Mouse (Mus musculus) E14TG2a.4 (cell line): ENCODE results near the gene Jarid2.
A peak's percentile ranks its signal among the peaks of the same experiment; 100 is the strongest.

Source experiments
- H3K27me3 ChIP-seq: 2 replicates; pipeline ENCODE4 v1.6.1; 2014; ENCODE audit warnings: low read length, control low read depth; ENCODE audit not compliant: insufficient read depth
- H3K36me3 ChIP-seq: 2 replicates; pipeline ENCODE4 v1.6.1; 2014; ENCODE audit warnings: low read length, control low read depth; ENCODE audit not compliant: insufficient read depth
- H3K4me1 ChIP-seq: replicated peaks from 2 replicates; pipeline ENCODE4 v1.6.1; 2014; ENCODE audit warnings: low read depth, low read length, control low read depth
- H3K4me3 ChIP-seq: replicated peaks from 2 replicates; pipeline ENCODE4 v1.5.1; 2014; ENCODE audit warnings: mild to moderate bottlenecking, low read length
- H3K9me3 ChIP-seq: 2 replicates; pipeline ENCODE4 v1.6.1; 2014; ENCODE audit warnings: low read length, control low read depth
- CTCF ChIP-seq: conservative IDR thresholded peaks from 2 replicates; pipeline ENCODE4 v1.5.1; 2014; ENCODE audit warnings: low read length
- NANOG ChIP-seq: IDR thresholded peaks from 2 replicates; pipeline ENCODE4 v1.6.1; 2014; ENCODE audit warnings: borderline replicate concordance, low read length, mixed read lengths
- POU5F1 ChIP-seq: IDR thresholded peaks from 2 replicates; pipeline ENCODE4 v1.6.1; 2014; ENCODE audit warnings: low read length, borderline replicate concordance

Gene Jarid2

DNA sequence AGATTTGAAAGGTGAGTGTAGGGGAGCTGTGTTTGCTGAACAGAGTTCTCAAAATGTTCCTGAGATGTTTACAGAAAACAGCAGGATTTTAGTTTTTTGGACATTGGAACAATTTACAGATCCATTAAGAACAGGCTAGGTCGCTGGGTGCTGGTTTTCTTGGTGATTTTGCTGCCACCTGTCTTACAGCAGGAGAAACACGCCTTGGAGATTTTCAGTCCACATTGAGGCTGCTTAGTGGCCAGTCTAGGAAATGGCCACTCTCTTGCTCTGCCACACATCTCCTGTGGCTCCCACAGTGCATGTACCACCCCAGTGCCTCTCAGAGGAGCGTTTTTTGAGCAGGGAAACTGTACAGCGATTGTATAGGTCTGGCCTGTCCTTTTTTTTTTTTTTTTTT, 57.0 kb downstream of the Jarid2 start:
- Histone ChIP-seq H3K36me3 (peaks cover 59% of the 10 kb centered on the region), H3K27me3 (no peaks in the 10 kb centered on the region)
- TF ChIP-seq NANOG: no peak
- no peak for TF ChIP-seq POU5F1
- TF ChIP-seq CTCF: peak; percentile 46

DNA sequence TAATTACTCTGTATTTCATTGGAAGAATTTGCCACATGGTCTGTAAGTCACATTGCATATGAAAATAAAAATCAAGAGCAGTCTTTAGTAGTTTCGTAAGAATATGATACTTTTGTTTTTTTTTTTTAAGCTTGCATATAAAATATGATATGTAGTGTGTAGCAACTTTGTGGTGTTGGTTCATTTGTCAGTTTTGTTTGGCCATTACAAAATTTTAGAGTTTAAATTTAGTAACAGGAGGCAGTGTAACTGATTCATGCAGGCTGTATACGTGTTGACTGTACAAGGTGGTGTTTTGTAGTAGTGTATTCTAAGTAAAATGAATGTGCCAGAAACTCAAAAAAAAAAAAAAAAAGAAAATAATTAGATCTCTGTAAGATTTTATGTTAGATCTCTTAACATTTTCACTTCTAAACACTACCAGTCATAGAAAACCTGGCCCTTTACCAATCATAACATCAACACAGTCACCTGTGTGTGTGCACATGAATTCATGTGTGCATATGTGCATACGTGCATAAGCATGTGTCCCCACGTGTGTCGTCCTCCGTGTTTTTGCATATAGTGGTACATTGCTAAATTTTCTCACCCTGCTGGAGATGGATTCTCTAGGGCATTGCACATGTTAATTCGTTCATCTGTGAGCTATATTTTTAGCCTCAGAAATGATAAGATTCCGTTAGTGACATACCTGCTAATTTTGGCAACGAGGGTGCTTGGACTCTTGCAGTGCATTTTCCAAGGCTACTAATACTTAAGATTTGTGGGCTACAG, 59.3 kb downstream of the Jarid2 start:
- Histone ChIP-seq H3K4me1 (peaks cover 98% of the 10 kb centered on the region), H3K4me3 (no peak overlapping the region), H3K9me3 (no peaks in the 10 kb centered on the region), H3K36me3 (peaks cover 54% of the 10 kb centered on the region), H3K27me3 (no peaks in the 10 kb centered on the region)
- TF ChIP-seq POU5F1 (no peak), CTCF (no peak), NANOG (no peak)

More for the DNA sequence above, 57.0 kb downstream of the Jarid2 start:
- H3K4me3 ChIP-seq: no peak overlapping the region
- H3K4me1 ChIP-seq: peaks cover 95% of the 10 kb centered on the region
- no peaks in the 10 kb centered on the region for H3K9me3 ChIP-seq

DNA sequence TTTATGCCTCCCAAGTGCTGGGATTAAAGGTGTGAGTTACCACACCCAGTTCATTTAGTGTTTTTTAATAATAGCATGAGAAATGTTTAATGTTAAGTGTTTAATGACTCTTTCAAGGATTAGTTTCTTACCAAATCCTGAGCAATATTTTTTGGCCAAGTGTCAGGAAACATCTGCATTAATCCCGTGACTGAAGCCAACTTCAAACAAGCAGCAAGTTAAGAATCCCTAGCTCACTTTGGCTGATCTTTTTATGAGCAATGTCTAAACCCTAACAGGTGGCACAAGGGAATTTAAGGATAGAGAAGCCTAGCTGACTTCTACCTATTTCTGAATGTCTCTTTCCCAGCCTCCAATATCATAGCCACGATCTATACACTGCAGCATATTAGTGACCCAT, 60.7 kb downstream of the Jarid2 start:
- Histone ChIP-seq H3K27me3 (no peaks in the 10 kb centered on the region), H3K9me3 (no peaks in the 10 kb centered on the region), H3K36me3 (peaks cover 41% of the 10 kb centered on the region), H3K4me1 (peaks cover 98% of the 10 kb centered on the region), H3K4me3 (no peak overlapping the region)
- TF ChIP-seq CTCF: no peak
- no peak for TF ChIP-seq NANOG
- no peak for TF ChIP-seq POU5F1

DNA sequence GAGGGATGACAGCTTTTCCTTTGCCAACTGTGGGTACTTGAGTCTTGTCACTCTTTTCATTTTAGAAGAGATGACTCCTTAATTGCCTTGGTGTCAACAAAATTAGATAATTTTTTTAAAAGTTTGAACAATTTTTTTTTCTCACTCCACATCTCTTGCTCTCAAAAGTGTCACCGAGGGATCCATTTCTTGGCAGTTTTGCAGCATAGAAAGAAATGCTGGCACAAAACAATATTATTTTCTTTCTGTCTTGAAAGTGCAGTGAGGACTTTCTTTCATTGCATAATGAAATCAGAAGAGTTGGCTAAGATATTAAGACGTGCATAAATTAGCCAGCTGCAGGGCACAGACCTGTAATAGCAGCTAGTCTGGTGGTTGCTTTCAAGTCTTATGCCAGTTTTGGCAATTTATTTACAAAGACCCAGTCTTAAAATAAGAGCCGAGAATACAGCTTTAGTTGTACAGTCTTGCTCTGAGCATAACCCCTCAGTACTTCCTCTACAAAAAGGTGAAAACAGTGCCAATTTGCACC, 63.2 kb downstream of the Jarid2 start:
- peaks cover 98% of the 10 kb centered on the region for H3K4me1 ChIP-seq
- no peaks in the 10 kb centered on the region for H3K9me3 ChIP-seq
- H3K27me3 ChIP-seq: no peaks in the 10 kb centered on the region
- peaks cover 30% of the 10 kb centered on the region for H3K36me3 ChIP-seq
- no peak overlapping the region for H3K4me3 ChIP-seq
- TF ChIP-seq CTCF (no peak), POU5F1 (no peak), NANOG (no peak)

DNA sequence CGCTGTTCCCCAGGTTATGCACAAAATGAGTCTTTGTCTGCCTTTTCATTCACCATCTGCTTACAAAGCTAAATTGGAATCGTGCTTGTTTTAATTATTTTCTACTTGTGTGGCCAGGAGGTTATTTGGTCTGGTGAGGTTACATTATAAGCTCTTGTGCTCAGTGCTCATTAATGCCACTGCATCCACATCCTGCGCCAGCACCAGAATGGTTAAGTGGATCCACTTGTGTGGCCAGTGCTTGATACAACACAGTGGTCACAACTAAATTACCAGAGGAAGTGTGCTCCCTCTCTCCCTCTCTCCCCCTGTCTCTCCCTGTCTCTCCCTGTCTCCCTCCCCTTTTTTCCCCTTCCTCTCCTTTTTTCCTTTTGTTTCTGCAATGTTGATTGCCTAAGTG, 66.6 kb downstream of the Jarid2 start:
- Histone ChIP-seq H3K9me3 (no peaks in the 10 kb centered on the region), H3K4me3 (no peak overlapping the region), H3K27me3 (no peaks in the 10 kb centered on the region), H3K36me3 (peaks cover 46% of the 10 kb centered on the region), H3K4me1 (peaks cover 100% of the 10 kb centered on the region)
- TF ChIP-seq CTCF: no peak
- no peak for TF ChIP-seq NANOG
- no peak for TF ChIP-seq POU5F1

DNA sequence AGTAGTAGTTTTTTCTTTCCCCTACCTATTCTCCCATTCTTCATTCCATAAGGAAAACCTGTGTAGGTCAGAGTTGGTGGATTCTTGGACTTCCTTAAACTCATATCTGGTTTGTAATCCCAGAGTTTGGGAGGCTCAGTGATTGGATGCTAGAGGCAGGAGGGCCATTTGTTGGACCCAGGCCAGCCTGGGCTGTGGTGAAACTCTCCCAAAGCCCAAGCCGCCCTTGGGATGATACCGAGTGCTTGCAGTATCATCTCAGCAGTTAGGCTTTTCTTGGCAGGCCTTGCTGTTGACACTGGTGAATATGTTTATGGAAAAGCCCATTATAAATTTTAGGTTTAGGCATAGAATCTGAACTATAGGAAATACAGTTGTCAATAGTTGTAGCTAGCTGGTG, 67.5 kb downstream of the Jarid2 start:
- H3K36me3 ChIP-seq: peaks cover 48% of the 10 kb centered on the region
- no peak overlapping the region for H3K4me3 ChIP-seq
- H3K27me3 ChIP-seq: no peaks in the 10 kb centered on the region
- peaks cover 99% of the 10 kb centered on the region for H3K4me1 ChIP-seq
- TF ChIP-seq POU5F1 (no peak), NANOG (no peak), CTCF (no peak)
- H3K9me3 ChIP-seq: no peaks in the 10 kb centered on the region

DNA sequence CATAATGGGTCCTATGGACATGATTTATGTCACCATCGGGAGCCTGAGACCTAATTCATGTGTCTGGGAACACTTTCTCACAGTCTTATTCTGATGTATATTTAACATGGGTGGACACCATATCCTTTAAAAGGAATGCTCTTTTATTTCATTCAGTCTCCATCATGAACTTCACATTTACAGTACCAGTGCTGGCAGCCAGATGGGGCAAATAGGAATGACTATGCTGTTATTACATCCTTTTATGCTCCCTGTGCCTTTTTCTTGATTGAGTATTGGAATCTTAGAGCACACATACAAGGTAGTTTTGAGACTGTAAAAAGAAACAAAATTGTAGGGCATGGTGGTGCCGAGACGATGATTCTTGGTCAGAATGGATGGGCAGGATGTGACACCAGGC, 69.0 kb downstream of the Jarid2 start:
- Histone ChIP-seq H3K36me3 (peaks cover 52% of the 10 kb centered on the region), H3K4me1 (peaks cover 95% of the 10 kb centered on the region), H3K9me3 (no peaks in the 10 kb centered on the region), H3K27me3 (no peaks in the 10 kb centered on the region), H3K4me3 (no peak overlapping the region)
- no peak for TF ChIP-seq POU5F1
- TF ChIP-seq NANOG: no peak
- no peak for TF ChIP-seq CTCF

DNA sequence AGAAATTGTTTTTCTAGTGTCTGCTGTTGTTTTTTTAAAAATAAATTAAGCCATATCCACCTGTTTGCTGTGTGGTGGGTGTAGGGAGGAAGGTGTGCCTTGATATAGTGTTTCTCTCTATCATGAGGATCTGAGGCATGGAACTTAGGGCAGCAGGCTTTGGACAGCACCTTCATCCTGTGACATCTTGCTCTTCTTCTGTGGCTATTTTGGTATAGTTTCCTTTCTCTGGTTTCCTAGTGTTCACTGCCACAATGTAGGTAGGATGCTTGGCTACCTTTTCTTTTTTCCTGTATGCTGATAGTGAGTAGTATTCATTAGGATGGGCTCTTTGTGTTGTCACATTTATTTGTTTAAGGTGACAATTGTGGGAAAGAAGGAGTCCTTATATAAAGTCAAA, 69.9 kb downstream of the Jarid2 start:
- TF ChIP-seq CTCF (no peak), NANOG (no peak)
- Histone ChIP-seq H3K36me3 (peaks cover 53% of the 10 kb centered on the region), H3K4me3 (no peak overlapping the region), H3K9me3 (no peaks in the 10 kb centered on the region), H3K4me1 (peaks cover 90% of the 10 kb centered on the region), H3K27me3 (no peaks in the 10 kb centered on the region)

DNA sequence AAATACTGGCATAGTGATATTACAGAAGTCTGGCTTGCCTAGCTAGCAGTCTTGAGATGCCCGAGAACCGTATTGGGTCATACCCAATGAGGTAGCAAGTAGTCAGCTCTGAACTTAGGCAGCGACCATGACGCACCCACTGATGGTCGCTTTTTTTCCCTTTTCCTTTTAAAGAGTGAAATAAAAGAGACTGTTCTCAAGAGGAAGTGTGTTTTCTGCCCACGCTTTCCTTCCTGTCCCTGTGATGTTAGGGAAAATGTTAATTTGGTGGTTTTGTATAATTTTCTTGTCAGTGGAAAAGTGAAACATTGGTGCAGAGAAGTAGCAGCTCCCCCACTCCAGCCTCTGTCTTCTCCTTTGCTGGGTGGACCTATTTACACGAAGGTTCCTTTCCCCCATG, 70.8 kb downstream of the Jarid2 start:
- no peaks in the 10 kb centered on the region for H3K9me3 ChIP-seq
- no peaks in the 10 kb centered on the region for H3K27me3 ChIP-seq
- no peak for TF ChIP-seq POU5F1
- TF ChIP-seq CTCF: no peak
- no peak for TF ChIP-seq NANOG
- peaks cover 53% of the 10 kb centered on the region for H3K36me3 ChIP-seq
- H3K4me1 ChIP-seq: peaks cover 89% of the 10 kb centered on the region
- 0 out of 2 replicates have a peak overlapping the region, but pooled peaks have one; percentile 8 for H3K4me3 ChIP-seq
